Mouse (Mus musculus) G1E-ER4 (cell line): ENCODE results near the gene Arhgap15. TPM values are rescaled to one million over a fixed set of nuclear protein-coding genes. Genes with fewer than 3 reads are reported as not detected.

Source experiments
- GATA1 ChIP-seq: IDR thresholded peaks from one replicate; pipeline ENCODE4 v1.8.0; 2012; ENCODE audit warnings: low read length, inconsistent platforms
- polyA plus RNA-seq: library from polyadenylated mRNA; stranded (reverse); fragments of >175 nt; gene quantifications from 2 replicates; pipeline ENCODE4 v1.2.3, GENCODE M21; 2012

Arhgap15 gene
- polyA plus RNA-seq, 1 experiment: 0.31 TPM

GRCm38 (mm10) chr2:43959189-43959588 lies 210.6 kb downstream of the Arhgap15 start:
- TF ChIP-seq GATA1: no peak

DNA sequence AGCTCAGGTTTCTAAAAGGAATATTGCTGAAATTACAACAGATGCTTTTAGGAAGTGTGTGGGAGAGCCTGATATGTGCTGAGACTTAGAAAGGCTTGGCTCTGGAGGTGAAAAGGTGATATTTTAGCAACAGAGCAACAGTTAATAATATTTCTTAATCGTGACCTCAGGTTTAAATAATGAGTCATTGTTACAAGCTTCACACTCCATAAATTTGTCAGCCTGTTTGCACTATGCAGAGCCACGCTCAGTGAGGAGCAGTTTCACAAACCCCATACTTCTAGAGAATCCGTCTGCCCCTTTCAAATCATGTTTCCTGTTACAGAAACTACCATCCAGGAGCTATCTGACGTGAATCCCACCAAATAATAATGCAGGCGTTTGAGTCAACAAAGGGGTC lies 213.8 kb downstream of the Arhgap15 start:
- TF ChIP-seq GATA1: no peak

DNA sequence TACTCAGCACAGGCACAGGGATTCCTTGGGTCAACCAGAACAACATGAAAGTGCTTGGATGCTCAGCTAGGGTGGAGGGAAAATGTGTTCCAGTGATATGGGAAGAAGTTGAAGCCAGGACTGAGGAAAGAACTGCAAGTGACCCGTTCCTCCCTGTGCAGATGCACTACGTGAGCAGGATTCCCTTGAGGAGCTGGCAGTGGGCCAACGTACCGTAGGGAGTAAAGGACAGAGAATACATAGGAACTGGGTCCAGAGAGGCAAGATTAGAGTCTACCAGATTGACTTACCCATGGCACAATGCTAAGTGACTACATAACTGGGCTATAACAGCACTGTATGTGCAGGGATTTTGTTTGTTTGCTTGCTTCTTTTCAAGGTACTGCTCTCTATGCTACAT lies 220.0 kb downstream of the Arhgap15 start:
- TF ChIP-seq GATA1: no peak

GRCm38 (mm10) chr2:43977732-43978131 lies 229.1 kb downstream of the Arhgap15 start:
- no peak for TF ChIP-seq GATA1

DNA sequence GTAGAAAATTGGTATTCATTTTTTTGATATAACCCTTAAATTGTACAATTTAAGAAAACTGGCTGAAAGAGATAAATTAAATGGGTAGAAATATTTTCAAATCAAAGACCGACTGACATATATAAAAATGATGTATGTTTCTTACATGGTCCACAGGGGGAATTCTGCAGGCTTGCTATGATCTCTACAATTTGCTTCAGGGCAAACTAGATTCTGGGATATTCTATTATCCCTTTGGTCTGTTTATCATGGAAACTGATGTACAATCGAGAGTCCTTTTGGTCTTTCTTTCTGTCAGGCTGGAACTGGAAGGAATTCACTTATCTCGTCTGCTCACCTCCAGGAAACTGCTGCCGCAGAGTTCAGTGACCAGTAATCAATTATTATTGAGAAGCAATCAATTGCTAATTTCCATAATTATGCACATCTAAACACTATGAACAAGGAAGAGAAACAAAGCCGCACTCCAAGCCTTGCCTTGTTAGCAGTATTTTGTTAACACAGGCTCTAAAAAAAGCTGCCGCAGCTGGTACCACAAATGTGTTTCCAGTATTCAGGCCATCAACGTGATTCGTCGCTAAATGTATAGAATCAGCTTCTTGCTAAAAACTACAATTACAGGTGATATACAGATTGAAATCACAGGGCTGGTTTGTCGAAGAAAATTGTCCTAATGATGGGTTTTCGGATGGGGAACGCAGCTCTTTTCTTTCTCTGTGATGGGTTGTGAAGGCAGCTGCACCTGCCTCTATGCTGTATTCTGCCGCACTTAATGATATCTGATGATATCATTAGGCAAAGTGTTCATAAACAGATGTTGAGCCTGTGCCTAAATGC lies 229.8 kb downstream of the Arhgap15 start:
- TF ChIP-seq GATA1: no peak

- no peak for TF ChIP-seq GATA1
Observed at GRCm38 (mm10) chr2:43986066-43986465, 237.4 kb downstream of the Arhgap15 start.

DNA sequence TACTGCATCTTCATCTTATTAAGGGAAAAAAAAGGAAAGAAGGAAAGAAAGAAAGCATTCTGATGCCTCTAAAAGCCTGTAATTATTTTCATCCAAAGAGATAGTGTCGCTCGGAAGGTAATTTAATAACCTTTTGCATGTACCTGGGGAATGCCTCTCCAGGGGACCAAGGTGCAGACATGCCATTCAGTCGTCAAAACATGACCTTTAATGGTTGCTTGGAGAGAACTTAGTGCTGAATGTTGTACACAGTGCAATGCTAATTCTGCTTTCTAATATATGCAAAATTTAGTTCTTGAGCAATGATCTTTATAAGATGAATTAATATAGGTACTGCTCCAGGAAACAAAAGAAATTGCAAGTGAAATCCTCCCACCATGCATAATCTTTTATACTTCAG lies 239.3 kb downstream of the Arhgap15 start:
- no peak for TF ChIP-seq GATA1

DNA sequence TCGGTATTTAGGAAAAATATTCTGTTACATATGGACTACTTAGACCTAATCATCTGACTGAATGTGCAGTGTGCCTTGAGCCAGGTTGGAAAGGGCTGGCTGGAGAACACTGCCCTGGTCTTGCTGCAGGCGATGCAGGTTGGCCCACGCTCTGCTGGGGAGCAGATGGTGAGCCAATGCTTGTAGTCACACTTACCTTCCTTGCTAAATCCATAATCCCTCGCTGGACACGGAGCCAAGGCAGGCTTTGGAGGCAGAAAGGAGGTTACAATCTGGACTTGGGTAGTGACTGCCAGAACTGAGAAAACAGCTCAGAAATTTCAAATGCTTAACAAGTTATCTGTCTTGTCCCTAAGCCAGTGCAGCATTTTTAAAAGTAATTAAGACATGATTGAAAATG lies 241.2 kb downstream of the Arhgap15 start:
- no peak for TF ChIP-seq GATA1

GRCm38 (mm10) chr2:43992510-43992909 lies 243.9 kb downstream of the Arhgap15 start:
- TF ChIP-seq GATA1: no peak

- TF ChIP-seq GATA1: no peak
Observed at GRCm38 (mm10) chr2:44002454-44002853, 253.8 kb downstream of the Arhgap15 start.

DNA sequence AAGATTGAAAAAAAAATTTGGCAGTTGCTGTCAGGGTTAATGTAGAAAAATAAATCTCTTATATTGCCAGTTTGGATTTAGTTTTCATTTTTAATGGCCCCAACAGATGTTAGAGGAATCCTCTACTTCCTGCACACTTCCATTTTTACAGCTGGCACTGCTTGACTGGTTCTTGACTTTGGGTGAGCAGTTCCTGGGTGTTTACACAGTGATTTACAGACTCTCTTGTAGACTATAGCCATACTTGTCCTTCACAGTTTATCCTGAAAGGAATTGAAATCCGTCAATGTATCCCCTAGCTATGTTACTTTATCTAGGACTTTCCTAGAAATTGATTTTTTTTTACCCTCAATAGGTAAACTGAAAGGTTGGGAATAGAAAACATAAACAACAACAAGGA lies 261.6 kb downstream of the Arhgap15 start:
- TF ChIP-seq GATA1: no peak

DNA sequence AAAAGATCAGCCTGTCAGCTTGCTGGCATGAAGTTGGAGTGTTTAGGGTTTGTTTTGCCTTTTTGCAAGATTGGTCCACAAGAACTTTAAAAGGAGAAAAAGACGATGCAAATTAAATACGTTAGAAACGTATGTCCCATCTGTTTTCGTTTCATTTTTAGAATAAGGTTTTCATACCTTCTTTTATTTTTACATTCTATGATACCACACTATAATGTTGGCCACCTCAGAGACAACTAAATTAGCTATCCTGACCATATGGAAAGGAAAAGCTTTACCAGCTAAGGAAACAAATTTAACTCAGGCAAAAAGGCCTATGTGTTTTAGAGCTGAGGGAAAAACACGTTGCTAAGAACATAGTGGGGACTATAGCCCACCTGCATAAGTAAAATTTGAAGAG lies 264.8 kb downstream of the Arhgap15 start:
- TF ChIP-seq GATA1: no peak

- no peak for TF ChIP-seq GATA1
Observed at GRCm38 (mm10) chr2:44016720-44017119, 268.1 kb downstream of the Arhgap15 start.

DNA sequence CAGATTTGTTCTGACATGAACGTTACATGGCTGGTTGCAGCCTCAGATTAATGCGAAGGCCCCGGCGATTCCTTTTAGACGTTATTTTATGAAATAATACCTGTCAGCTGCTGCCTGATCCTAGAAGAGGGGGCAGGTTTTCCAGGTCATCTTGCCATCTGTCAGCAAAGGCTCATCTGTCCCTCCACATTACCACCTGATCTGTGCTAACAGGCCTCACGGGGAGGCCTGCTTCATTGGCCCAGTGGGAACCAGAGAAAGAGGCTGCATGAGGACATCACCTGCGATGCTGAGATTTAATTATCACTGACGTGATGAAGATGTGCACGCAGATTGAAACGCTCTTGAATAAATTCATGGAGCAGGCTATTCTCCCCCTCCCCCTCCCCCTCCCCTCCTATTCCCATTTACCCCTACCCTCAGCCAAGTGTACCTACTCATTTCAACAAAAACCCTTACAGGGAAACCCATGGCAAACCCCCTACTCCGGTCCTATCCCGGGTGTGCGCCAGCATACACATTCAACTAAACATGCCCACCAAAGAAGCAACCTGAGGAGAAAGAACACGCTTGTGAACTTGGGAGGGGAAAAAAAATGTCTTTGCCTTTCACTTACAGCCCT lies 268.9 kb downstream of the Arhgap15 start:
- no peak for TF ChIP-seq GATA1

DNA sequence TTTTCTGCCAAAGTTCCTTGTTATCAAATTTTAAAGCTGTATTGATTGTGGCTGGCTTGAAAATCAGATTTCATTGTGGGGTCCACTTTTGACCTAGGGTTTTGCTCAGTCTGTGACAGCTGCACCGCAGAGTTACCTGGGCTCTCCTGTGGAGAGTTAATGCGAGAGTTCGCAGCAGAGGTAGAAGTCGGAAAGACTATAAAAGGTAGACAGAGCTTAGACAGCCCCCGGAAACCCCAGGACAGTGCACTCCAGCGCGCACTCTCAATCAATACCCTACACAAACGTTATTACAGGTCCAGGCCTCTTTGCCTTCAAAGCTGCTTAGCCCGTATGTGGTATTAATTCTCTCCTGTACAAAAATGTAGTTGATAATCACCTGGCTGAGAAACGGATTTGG lies 269.4 kb downstream of the Arhgap15 start:
- TF ChIP-seq GATA1: no peak

DNA sequence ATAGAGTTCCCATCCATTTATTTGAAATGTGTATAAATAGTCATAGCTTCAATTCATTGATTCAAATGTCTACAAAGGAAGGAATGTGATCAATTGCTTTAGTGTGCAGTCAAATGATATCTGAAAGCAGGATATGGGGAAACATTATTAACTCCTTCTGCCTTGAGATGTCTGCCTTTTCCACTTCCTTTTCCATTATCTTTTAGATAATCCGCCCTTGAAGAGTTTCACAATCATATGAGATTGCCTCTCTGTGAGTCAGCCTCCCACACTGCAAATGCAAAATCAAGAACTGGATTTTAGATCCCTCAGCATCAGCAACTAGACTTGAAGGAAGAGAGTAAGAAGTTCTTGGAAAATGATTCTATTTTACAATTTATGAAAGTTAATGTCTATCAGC lies 276.1 kb downstream of the Arhgap15 start:
- no peak for TF ChIP-seq GATA1

DNA sequence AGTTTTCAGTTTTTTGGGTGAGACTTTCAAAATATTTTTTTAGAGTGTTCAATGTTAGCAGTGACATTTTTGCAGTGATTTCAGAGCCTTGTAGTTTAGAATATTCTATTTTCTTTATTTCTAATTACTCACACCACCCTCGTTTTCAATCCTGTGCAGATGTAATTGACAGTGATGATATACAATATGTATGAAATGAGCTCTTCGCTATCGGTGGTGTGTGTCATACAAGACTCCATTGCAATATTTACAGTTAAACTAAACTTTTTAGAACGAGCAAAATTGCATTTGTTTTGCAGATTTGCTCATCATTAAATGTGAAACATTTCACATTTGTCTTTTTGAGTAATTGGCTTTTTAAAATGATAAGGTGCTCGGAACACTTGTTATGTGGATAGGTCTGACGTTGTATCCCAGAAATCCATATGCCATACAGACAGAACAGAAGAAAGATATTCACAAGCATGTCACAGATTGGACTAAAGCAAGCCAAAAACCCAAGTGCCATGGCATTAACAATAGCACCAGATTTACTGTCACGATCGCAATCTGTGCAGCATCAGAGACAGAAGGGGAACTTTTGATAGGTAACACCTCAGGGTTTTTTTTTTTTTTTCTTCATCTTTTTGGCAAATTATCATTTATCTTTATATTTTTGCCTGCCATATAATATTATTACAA lies 280.6 kb downstream of the Arhgap15 start:
- no peak for TF ChIP-seq GATA1

GRCm38 (mm10) chr2:44029865-44030264 lies 281.2 kb downstream of the Arhgap15 start:
- no peak for TF ChIP-seq GATA1
